Mouse (Mus musculus): ENCODE results near the gene Zfp472. TPM values are rescaled to one million over a fixed set of nuclear protein-coding genes. Genes with fewer than 3 reads are reported as not detected.
"Not testable (repeated sequence)": the region's sequence is repeated elsewhere in the genome, so short reads cannot be mapped to it uniquely, and the experiment has no call there.

The Zfp472 gene
- polyA plus RNA-seq, 1 experiment from 2014 or later, result 10.7 TPM

- 91% methylated on average over 3 of the region's 3 CpGs for WGBS
- no peak for DNase-seq (ENCODE audit: low spot score)
- Histone ChIP-seq H3K27me3 (ENCODE audit: insufficient read depth, poor library complexity, severe bottlenecking) (no peaks in the 10 kb centered on the region), H3K27ac (no peak overlapping the region), H3K9me3 (no peaks in the 10 kb centered on the region), H3K36me3 (0 out of 2 replicates have a peak, but pooled peaks cover under 1% of the 10 kb centered on the region), H3K4me1 (replicated peaks) (0 out of 2 replicates have a peak, but pooled peaks cover 3% of the 10 kb centered on the region), H3K4me3 (no peak overlapping the region)
Observed at GRCm38 (mm10) chr17:32950136-32950535, 15.5 kb upstream of the Zfp472 start.

DNA sequence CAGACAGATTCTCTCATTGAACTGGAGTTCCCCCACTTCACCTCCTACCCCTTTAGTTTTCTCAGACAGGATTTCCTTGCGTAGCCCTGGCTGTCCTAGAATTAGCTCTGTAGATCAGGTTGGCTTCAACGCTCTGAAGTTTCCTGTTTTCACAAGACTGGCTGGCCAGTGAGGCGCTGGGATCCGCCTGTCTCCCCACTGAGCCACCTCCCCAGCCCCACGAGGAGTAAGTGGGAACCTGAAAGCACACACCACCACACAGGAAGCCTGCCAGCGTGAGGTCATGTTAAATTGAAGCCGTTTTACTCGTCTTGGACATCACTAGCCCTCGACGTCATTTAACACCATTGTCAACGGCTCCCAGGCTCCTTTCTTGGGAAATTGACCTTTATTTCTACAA is 14.6 kb upstream of the Zfp472 start:
- no peak for DNase-seq (ENCODE audit: low spot score)
- WGBS, result 82% methylated on average over 11 of the region's 11 CpGs
- H3K9me3 ChIP-seq, result no peaks in the 10 kb centered on the region

GRCm38 (mm10) chr17:32951441-32951840 is 14.2 kb upstream of the Zfp472 start:
- DNase-seq (ENCODE audit: low spot score), result peak; percentile 55
- H3K4me3 ChIP-seq, result no peak overlapping the region
- H3K27ac ChIP-seq, result no peak overlapping the region
- no peaks in the 10 kb centered on the region for H3K9me3 ChIP-seq
- WGBS, result 35% methylated on average over 16 of the region's 16 CpGs
- 0 out of 2 replicates have a peak, but pooled peaks cover 3% of the 10 kb centered on the region for H3K4me1 ChIP-seq (replicated peaks)
- no peaks in the 10 kb centered on the region for H3K27me3 ChIP-seq (ENCODE audit: insufficient read depth, poor library complexity, severe bottlenecking)
- 0 out of 2 replicates have a peak, but pooled peaks cover 3% of the 10 kb centered on the region for H3K36me3 ChIP-seq

More for the DNA sequence above, 14.6 kb upstream of the Zfp472 start:
- no peaks in the 10 kb centered on the region for H3K27me3 ChIP-seq (ENCODE audit: insufficient read depth, poor library complexity, severe bottlenecking)
- 0 out of 2 replicates have a peak, but pooled peaks cover 3% of the 10 kb centered on the region for H3K4me1 ChIP-seq (replicated peaks)
- no peak overlapping the region for H3K27ac ChIP-seq
- 0 out of 2 replicates have a peak, but pooled peaks cover 3% of the 10 kb centered on the region for H3K36me3 ChIP-seq
- no peak overlapping the region for H3K4me3 ChIP-seq

- Histone ChIP-seq H3K27me3 (ENCODE audit: insufficient read depth, poor library complexity, severe bottlenecking) (no peaks in the 10 kb centered on the region), H3K9me3 (no peaks in the 10 kb centered on the region), H3K4me1 (replicated peaks) (peaks cover 19% of the 10 kb centered on the region), H3K27ac (peak overlapping the region; percentile 86), H3K4me3 (peak overlapping the region; percentile 74), H3K36me3 (no peaks in the 10 kb centered on the region)
- WGBS, result under 1% methylated on average over 14 of the region's 14 CpGs
- DNase-seq (ENCODE audit: low spot score), result no peak
Observed at GRCm38 (mm10) chr17:32965253-32965622, 376 bp upstream of the Zfp472 start.

GRCm38 (mm10) chr17:32981361-32981760 is 15.7 kb downstream of the Zfp472 start:
- H3K27me3 ChIP-seq (ENCODE audit: insufficient read depth, poor library complexity, severe bottlenecking), result no peaks in the 10 kb centered on the region
- peaks cover 65% of the 10 kb centered on the region for H3K36me3 ChIP-seq
- H3K9me3 ChIP-seq, result 0 out of 2 replicates have a peak, but pooled peaks cover 9% of the 10 kb centered on the region
- DNase-seq (ENCODE audit: low spot score), result no peak
- no peak overlapping the region for H3K27ac ChIP-seq
- no peaks in the 10 kb centered on the region for H3K4me1 ChIP-seq (replicated peaks)
- no peak overlapping the region for H3K4me3 ChIP-seq
- WGBS, result 94% methylated on average over 4 of the region's 4 CpGs

DNA sequence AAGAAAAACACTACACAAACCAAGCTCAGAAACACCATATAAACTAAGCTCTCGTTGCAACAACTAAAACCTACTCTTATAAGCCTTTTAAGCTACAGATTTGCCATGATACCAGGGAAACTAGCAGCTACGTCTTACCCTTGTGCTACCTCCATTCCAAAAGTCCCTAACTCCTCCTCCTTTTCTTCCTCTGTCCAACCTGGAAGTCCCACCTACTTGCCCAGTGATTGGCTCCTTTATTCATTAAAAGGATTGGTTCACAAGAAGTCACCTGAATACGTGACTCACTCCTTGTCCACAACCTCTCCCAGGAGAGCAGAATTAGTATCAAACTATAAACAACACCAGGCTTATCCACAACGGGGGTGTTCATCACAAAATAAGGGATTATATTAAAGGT is 20.7 kb downstream of the Zfp472 start:
- Histone ChIP-seq H3K27ac (no peak overlapping the region), H3K9me3 (no peaks in the 10 kb centered on the region), H3K4me1 (replicated peaks) (no peaks in the 10 kb centered on the region), H3K4me3 (no peak overlapping the region), H3K27me3 (ENCODE audit: insufficient read depth, poor library complexity, severe bottlenecking) (no peaks in the 10 kb centered on the region), H3K36me3 (peaks cover 17% of the 10 kb centered on the region)
- no peak for DNase-seq (ENCODE audit: low spot score)
- 73% methylated on average over 4 of the region's 4 CpGs for WGBS

DNA sequence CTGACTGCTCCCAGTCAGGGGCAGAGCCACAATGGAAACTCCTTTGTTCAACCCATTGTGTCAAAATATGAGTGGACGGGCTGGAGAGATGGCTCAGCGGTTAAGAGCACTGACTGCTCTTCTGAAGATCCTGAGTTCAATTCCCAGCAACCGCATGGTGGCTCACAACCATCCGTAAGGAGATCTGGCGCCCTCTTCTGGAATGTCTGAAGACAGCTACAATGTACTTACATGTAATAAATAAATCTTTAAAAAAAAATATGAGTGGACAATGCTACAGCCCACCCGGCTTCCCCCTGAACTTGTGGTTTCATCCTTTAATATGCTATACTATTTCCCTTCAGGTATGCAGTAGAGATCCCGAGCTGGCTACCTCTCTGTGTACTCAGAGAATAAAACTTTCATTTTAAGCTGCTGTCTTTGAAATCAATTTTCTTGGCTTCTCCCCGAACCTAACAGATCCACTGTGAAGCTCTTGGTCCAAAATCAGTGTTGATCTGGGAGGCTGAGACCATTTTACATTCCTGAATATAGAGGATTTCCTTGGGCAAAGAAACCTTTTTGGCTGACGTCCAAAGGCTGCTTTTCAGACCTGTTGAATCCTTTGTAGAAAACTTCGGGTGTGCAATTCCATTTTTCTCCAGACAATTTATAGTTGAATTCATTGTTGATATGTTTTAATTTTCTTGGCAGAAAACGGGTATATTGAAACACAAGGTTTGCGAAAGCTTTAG is 26.5 kb downstream of the Zfp472 start:
- Histone ChIP-seq H3K9me3 (no peaks in the 10 kb centered on the region; the same call in 1 of the 2 replicates), H3K4me3 (peak overlapping the region; percentile 82), H3K36me3 (peaks cover 27% of the 10 kb centered on the region), H3K4me1 (replicated peaks) (peaks cover 13% of the 10 kb centered on the region), H3K27ac (peak overlapping the region; percentile 89), H3K27me3 (ENCODE audit: insufficient read depth, poor library complexity, severe bottlenecking) (no peaks in the 10 kb centered on the region)
- DNase-seq (ENCODE audit: low spot score), result no peak
- 71% methylated on average over 12 of the region's 12 CpGs for WGBS

DNA sequence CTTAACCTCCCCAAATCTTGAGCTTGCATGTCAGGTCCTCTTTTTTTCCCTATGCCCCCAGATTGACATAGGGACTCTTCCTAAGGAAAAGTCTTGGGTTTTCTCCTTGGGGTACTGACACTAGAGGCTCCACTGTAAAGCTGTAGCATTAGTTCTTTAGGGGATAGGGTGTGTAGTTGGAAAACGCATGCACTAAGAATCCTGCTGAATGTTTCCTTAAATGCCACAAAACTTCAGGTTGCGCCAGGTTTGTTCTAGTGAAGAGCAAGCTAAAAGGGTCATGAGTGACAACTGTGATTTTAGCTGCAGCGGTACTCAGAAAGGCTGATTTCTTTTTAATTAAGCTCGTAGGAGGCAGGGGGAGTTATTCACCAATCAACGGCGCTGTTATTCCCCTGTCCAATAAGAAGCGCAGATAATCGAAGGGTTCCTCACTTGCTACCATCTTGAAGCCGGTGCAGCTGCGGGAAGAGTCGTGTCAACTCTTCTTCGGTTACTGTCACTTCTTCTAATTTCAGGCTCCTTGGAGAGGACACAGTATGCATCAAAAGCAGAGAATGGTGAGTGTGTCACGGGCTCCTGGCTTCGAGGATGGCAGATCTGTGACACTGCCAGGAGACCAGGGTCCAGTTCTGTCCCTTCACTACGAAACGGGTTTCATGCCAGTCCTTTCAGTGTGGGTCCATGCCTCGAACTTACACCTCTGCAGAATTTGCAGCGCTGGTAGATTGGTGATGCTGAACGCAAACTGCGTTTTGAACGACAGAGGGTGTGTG is 27.3 kb downstream of the Zfp472 start, which contains the start of gene Zfp952:
TSS of gene Zfp952 (plus strand) at position 431 of the 776 bp plus-strand sequence.
- no peaks in the 10 kb centered on the region for H3K27me3 ChIP-seq (ENCODE audit: insufficient read depth, poor library complexity, severe bottlenecking)
- peaks cover 13% of the 10 kb centered on the region for H3K4me1 ChIP-seq (replicated peaks)
- peaks cover 27% of the 10 kb centered on the region for H3K36me3 ChIP-seq
- 2% methylated on average over 21 of the region's 21 CpGs for WGBS
- H3K4me3 ChIP-seq, result peak within 1 kb of the TSS; percentile 82
- peak within 1 kb of the TSS; percentile 89 for H3K27ac ChIP-seq
- DNase-seq (ENCODE audit: low spot score), result peak; percentile 82
- H3K9me3 ChIP-seq, result no peaks in the 10 kb centered on the region; the same call in 1 of the 2 replicates

GRCm38 (mm10) chr17:32998492-32998891 is 32.9 kb downstream of the Zfp472 start:
- Histone ChIP-seq H3K36me3 (peaks cover 71% of the 10 kb centered on the region), H3K27me3 (ENCODE audit: insufficient read depth, poor library complexity, severe bottlenecking) (no peaks in the 10 kb centered on the region), H3K27ac (no peak overlapping the region), H3K4me1 (replicated peaks) (peaks cover 8% of the 10 kb centered on the region), H3K9me3 (peaks cover 11% of the 10 kb centered on the region; the same call in 1 of the 2 replicates), H3K4me3 (no peak overlapping the region)
- WGBS, result 91% methylated on average over 2 of the region's 2 CpGs
- no peak for DNase-seq (ENCODE audit: low spot score)

GRCm38 (mm10) chr17:33008337-33008736 is 42.7 kb downstream of the Zfp472 start:
- Histone ChIP-seq H3K27me3 (ENCODE audit: insufficient read depth, poor library complexity, severe bottlenecking) (no peaks in the 10 kb centered on the region), H3K4me3 (no peak overlapping the region), H3K36me3 (peaks cover 22% of the 10 kb centered on the region), H3K4me1 (replicated peaks) (no peaks in the 10 kb centered on the region), H3K27ac (no peak overlapping the region), H3K9me3 (peaks cover 16% of the 10 kb centered on the region; the same call in 1 of the 2 replicates)
- no peak for DNase-seq (ENCODE audit: low spot score)
- WGBS, result 49% methylated on average over 9 of the region's 9 CpGs

GRCm38 (mm10) chr17:33020434-33020833 is 54.8 kb downstream of the Zfp472 start:
- not testable (repeated sequence) for DNase-seq (ENCODE audit: low spot score); H3K27me3 ChIP-seq (ENCODE audit: insufficient read depth, poor library complexity, severe bottlenecking); H3K4me3 ChIP-seq; H3K4me1 ChIP-seq (replicated peaks); H3K27ac ChIP-seq
- Histone ChIP-seq H3K36me3 (peaks cover 99% of the 10 kb centered on the region), H3K9me3 (peaks cover 91% of the 10 kb centered on the region)

Data from hindbrain, embryonic 10.5 days (tissue).